Mouse (Mus musculus): ENCODE measurements around the gene Prl7a2. TPM values are rescaled to one million over a fixed set of nuclear protein-coding genes. Genes with fewer than 3 reads are reported as not detected.

Prl7a2 gene
- polyA plus RNA-seq (2017; shearing (Covaris generic)), result not detected

GRCm38 (mm10) chr13:27667936-27668335, at the start of gene Prl7a2:
Gene Prl7a2 (minus strand): TSS chr13:27668036.

GRCm38 (mm10) chr13:27716636-27717035, 48.8 kb upstream of the Prl7a2 start, which contains the start of gene Prl7d1:
Gene Prl7d1 (minus strand): TSS chr13:27716736.

GRCm38 (mm10) chr13:27642393-27642792, 25.4 kb downstream of the Prl7a2 start, which contains the start of gene Prl7a1:
Gene Prl7a1 (minus strand): TSS chr13:27642493.

GRCm38 (mm10) chr13:27610482-27610881, 57.4 kb downstream of the Prl7a2 start, which contains the start of gene Prl7b1:
Gene Prl7b1 (minus strand): TSS chr13:27610582.

Other genes starting within 250 kb of the Prl7a2 start
- not detected for gene Prl8a6, start 229.3 kb downstream of the Prl7a2 start, polyA plus RNA-seq (2017; shearing (Covaris generic))
- not detected for gene Prl8a8, start 154.8 kb downstream of the Prl7a2 start, polyA plus RNA-seq (2017; shearing (Covaris generic))
- gene Prl8a9, start 103.4 kb downstream of the Prl7a2 start, polyA plus RNA-seq (2017; shearing (Covaris generic)), result not detected
- gene Prl8a1, start 85.9 kb downstream of the Prl7a2 start, polyA plus RNA-seq (2017; shearing (Covaris generic)), result not detected
- gene Prl7b1, start 57.5 kb downstream of the Prl7a2 start, polyA plus RNA-seq (2017; shearing (Covaris generic)), result not detected
- gene Prl7a1, start 25.5 kb downstream of the Prl7a2 start, polyA plus RNA-seq (2017; shearing (Covaris generic)), result not detected
- gene Prl7d1, start 48.7 kb upstream of the Prl7a2 start, polyA plus RNA-seq (2017; shearing (Covaris generic)), result under 1 TPM in 1 of 2 experiments, not detected in 1; 0.17 TPM
- not detected for gene Prl7c1, start 112.8 kb upstream of the Prl7a2 start, polyA plus RNA-seq (2017; shearing (Covaris generic))
- not detected for gene Prl2a1, start 133.6 kb upstream of the Prl7a2 start, polyA plus RNA-seq (2017; shearing (Covaris generic))
- under 1 TPM in 1 of 2 experiments, not detected in 1; 0.25 TPM for gene Prl2c1, start 181.3 kb upstream of the Prl7a2 start, polyA plus RNA-seq (2017; shearing (Covaris generic))

Data from activated CD4-positive, CD25-positive, alpha-beta regulatory T cell (primary cell).